Mouse (Mus musculus) neural tube, embryonic 11.5 days (tissue): ENCODE measurements around the gene Gcgr. TPM values are rescaled to one million over a fixed set of nuclear protein-coding genes. Genes with fewer than 3 reads are reported as not detected.
A peak's percentile ranks its signal among the peaks of the same experiment; 100 is the strongest.

Source experiments
- ATAC-seq: fragments of 200-750 bp; cut with Nextera tagmentation; 2 replicates; pipeline ENCODE4 v1.8.0; 2017; ENCODE audit warnings: moderate number of reproducible peaks, mild to moderate bottlenecking, moderate TSS enrichment, moderate library complexity; ENCODE audit not compliant: insufficient read depth, low FRiP score, low TSS enrichment
- DNase-seq: peaks from one replicate; pipeline ENCODE4 v3.0.0-alpha.2; 2015; ENCODE audit warnings: low spot score
- H3K27ac ChIP-seq: fragments of 300-500 bp; sonication (generic); 2 replicates; pipeline ENCODE4 v1.5.1; 2014; ENCODE audit warnings: low read depth, mild to moderate bottlenecking, low read length
- H3K27me3 ChIP-seq: fragments of 300-500 bp; sonication (generic); 2 replicates; pipeline ENCODE4 v1.6.1; 2014; ENCODE audit warnings: mild to moderate bottlenecking, low read length, mixed read lengths; ENCODE audit not compliant: control insufficient read depth, insufficient read depth
- H3K36me3 ChIP-seq: fragments of 300-500 bp; sonication (generic); 2 replicates; pipeline ENCODE4 v1.6.1; 2014; ENCODE audit warnings: mild to moderate bottlenecking, low read length, moderate library complexity, mixed read lengths; ENCODE audit not compliant: control insufficient read depth, insufficient read depth
- H3K4me1 ChIP-seq: fragments of 300-500 bp; sonication (generic); 2 replicates; pipeline ENCODE4 v1.6.1; 2014; ENCODE audit warnings: low read length, mixed read lengths; ENCODE audit not compliant: control insufficient read depth, insufficient read depth
- H3K4me2 ChIP-seq: fragments of 300-500 bp; sonication (generic); 2 replicates; pipeline ENCODE4 v1.6.1; 2014; ENCODE audit warnings: low read depth, mild to moderate bottlenecking, moderate library complexity
- H3K4me3 ChIP-seq: fragments of 300-500 bp; sonication (generic); 2 replicates; pipeline ENCODE4 v1.5.1; 2014; ENCODE audit warnings: low read depth, low read length
- H3K9ac ChIP-seq: fragments of 300-500 bp; sonication (generic); 2 replicates; pipeline ENCODE4 v1.6.1; 2014; ENCODE audit warnings: mild to moderate bottlenecking, low read length
- H3K9me3 ChIP-seq: fragments of 300-500 bp; sonication (generic); 2 replicates; pipeline ENCODE4 v1.6.1; 2016; ENCODE audit warnings: low read length; ENCODE audit not compliant: control insufficient read depth
- WGBS: fragments of 180-500 bp; shearing (Covaris S2); extraction: QIAGEN DNeasy Blood & Tissue Kit; methylation state at CpG from one replicate; pipeline ENCODE4 v1.1.7; 2014; 5-methylcytosine and 5-hydroxymethylcytosine counted together
- polyA plus RNA-seq: library from polyadenylated mRNA; unstranded; fragments of >200 nt; fragmentation: Nextera tagmentation; extraction: Ambion mirVana; gene quantifications from 2 replicates; pipeline ENCODE4 v1.2.1, GENCODE M21; 2014

Gcgr gene
- polyA plus RNA-seq, result 0.19 and 0.24 TPM in 2 replicates

- Histone ChIP-seq H3K27me3 (peaks cover 50% of the 10 kb centered on the region), H3K4me1 (no peaks in the 10 kb centered on the region), H3K9me3 (no peaks in the 10 kb centered on the region), H3K36me3 (no peaks in the 10 kb centered on the region), H3K4me3 (peak within 1 kb of the TSS; percentile 30), H3K9ac (peak within 1 kb of the TSS; percentile 37), H3K4me2 (peak within 1 kb of the TSS; percentile 47), H3K27ac (no peak within 1 kb of the TSS)
- 8% methylated on average over 48 of the region's 62 CpGs for WGBS
- DNase-seq (peak; percentile 26), ATAC-seq (no peak)
These were observed at the start of gene Gcgr for GRCm38 (mm10) chr11:120530085-120530964. Gene Gcgr (plus strand): TSS chr11:120530699.

- DNase-seq, result no peak
- WGBS, result 91% methylated on average over 7 of the region's 7 CpGs
- Histone ChIP-seq H3K36me3 (peaks cover 38% of the 10 kb centered on the region), H3K9ac (peak overlapping the region; percentile 73), H3K4me1 (peaks cover 9% of the 10 kb centered on the region), H3K27me3 (no peaks in the 10 kb centered on the region), H3K4me2 (peak overlapping the region; percentile 75), H3K27ac (peak overlapping the region; percentile 81; the same call in 1 of the 2 replicates), H3K9me3 (no peaks in the 10 kb centered on the region), H3K4me3 (peak overlapping the region; percentile 98; the same call in 1 of the 2 replicates)
- ATAC-seq, result no peak
These were observed 47.0 kb upstream of the Gcgr start for GRCm38 (mm10) chr11:120483448-120483934.

- WGBS, result under 1% methylated on average over 60 of the region's 60 CpGs
- ATAC-seq, result peak; percentile 95
- Histone ChIP-seq H3K4me1 (peaks cover 11% of the 10 kb centered on the region), H3K27ac (peak within 1 kb of the TSS; percentile 81), H3K4me2 (peak within 1 kb of the TSS; percentile 75), H3K9ac (peak within 1 kb of the TSS; percentile 73), H3K9me3 (no peaks in the 10 kb centered on the region), H3K36me3 (peaks cover 28% of the 10 kb centered on the region), H3K4me3 (peak within 1 kb of the TSS; percentile 98), H3K27me3 (no peaks in the 10 kb centered on the region)
- DNase-seq, result peak; percentile 96
These were observed 46.1 kb upstream of the Gcgr start, which contains the start of gene Mrpl12 for GRCm38 (mm10) chr11:120484265-120484981. Gene Mrpl12 (plus strand): TSS chr11:120484613.

- no peak overlapping the region for H3K27ac ChIP-seq
- H3K4me3 ChIP-seq, result peak overlapping the region; percentile 98
- H3K9ac ChIP-seq, result peak overlapping the region; percentile 73
- H3K27me3 ChIP-seq, result no peaks in the 10 kb centered on the region
- no peak for DNase-seq
- H3K9me3 ChIP-seq, result no peaks in the 10 kb centered on the region
- peak overlapping the region; percentile 75 for H3K4me2 ChIP-seq
- WGBS, result 8% methylated on average over 10 of the region's 10 CpGs
- no peak for ATAC-seq
- H3K36me3 ChIP-seq, result peaks cover 22% of the 10 kb centered on the region
- peaks cover 12% of the 10 kb centered on the region for H3K4me1 ChIP-seq
These were observed 45.2 kb upstream of the Gcgr start for GRCm38 (mm10) chr11:120485251-120485650.

GRCm38 (mm10) chr11:120488516-120488915, 42.0 kb upstream of the Gcgr start:
- WGBS, result 79% methylated on average over 4 of the region's 4 CpGs
- no peaks in the 10 kb centered on the region for H3K27me3 ChIP-seq
- no peak overlapping the region for H3K27ac ChIP-seq
- peaks cover 7% of the 10 kb centered on the region for H3K36me3 ChIP-seq
- no peak overlapping the region for H3K9ac ChIP-seq
- no peaks in the 10 kb centered on the region for H3K9me3 ChIP-seq
- H3K4me2 ChIP-seq, result no peak overlapping the region
- ATAC-seq, result no peak
- H3K4me1 ChIP-seq, result peaks cover 24% of the 10 kb centered on the region
- H3K4me3 ChIP-seq, result no peak overlapping the region
- DNase-seq, result no peak

GRCm38 (mm10) chr11:120489054-120489761, 41.3 kb upstream of the Gcgr start:
- Histone ChIP-seq H3K4me1 (peaks cover 21% of the 10 kb centered on the region), H3K4me3 (0 out of 2 replicates have a peak overlapping the region, but pooled peaks have one; percentile 9), H3K27me3 (no peaks in the 10 kb centered on the region), H3K27ac (no peak overlapping the region), H3K9ac (no peak overlapping the region), H3K4me2 (no peak overlapping the region), H3K36me3 (peaks cover 7% of the 10 kb centered on the region), H3K9me3 (no peaks in the 10 kb centered on the region)
- ATAC-seq (peak; percentile 7; the same call in 1 of the 2 replicates), DNase-seq (peak; percentile 54)
- 62% methylated on average over 4 of the region's 4 CpGs for WGBS

GRCm38 (mm10) chr11:120490291-120491046, 40.0 kb upstream of the Gcgr start:
- ATAC-seq (no peak), DNase-seq (no peak)
- peaks cover 19% of the 10 kb centered on the region for H3K4me1 ChIP-seq
- H3K9ac ChIP-seq, result no peak overlapping the region
- no peak overlapping the region for H3K4me3 ChIP-seq
- H3K27me3 ChIP-seq, result no peaks in the 10 kb centered on the region
- H3K4me2 ChIP-seq, result peak overlapping the region; percentile 97; the same call in 1 of the 2 replicates
- H3K27ac ChIP-seq, result no peak overlapping the region
- 43% methylated on average over 4 of the region's 4 CpGs for WGBS
- no peaks in the 10 kb centered on the region for H3K9me3 ChIP-seq
- H3K36me3 ChIP-seq, result peaks cover 15% of the 10 kb centered on the region
